Mouse (Mus musculus) ZHBTc4 (cell line): ENCODE measurements at regions not wholly inside any gene's neighbourhood (a gene's known extent, or its start where the extent isn't known, plus 50 kb on each side); places are given as distances from the start of the nearest gene placed in this dataset.
"Not testable (repeated sequence)": the region's sequence is repeated elsewhere in the genome, so short reads cannot be mapped to it uniquely, and the experiment has no call there.

ENCODE experiments used
- DNase-seq: peaks from one replicate; pipeline ENCODE4 v3.0.0-alpha.2; 2011; ENCODE audit warnings: low read depth, low spot score

DNA sequence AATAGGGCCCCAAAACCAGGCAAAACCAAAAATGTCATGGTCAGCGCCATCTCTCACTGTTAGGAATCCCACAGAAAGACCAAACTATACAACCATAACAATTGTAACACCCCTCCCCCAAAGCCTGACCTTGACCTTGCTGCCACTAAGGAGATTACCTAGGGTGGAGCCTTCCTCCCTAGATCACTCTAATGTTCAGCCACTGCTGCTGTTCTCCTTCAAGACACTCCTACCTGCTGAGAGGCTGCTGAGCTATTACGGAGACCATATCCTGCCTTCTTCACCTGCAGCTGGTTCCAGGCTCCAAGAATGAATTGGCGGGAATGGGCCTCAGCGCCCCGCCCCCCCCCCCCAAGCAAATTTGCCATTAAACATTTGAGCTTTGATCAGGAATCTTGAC lies 1205.5 kb upstream of the Alcam start:
- DNase-seq, result peak; percentile 68

DNA sequence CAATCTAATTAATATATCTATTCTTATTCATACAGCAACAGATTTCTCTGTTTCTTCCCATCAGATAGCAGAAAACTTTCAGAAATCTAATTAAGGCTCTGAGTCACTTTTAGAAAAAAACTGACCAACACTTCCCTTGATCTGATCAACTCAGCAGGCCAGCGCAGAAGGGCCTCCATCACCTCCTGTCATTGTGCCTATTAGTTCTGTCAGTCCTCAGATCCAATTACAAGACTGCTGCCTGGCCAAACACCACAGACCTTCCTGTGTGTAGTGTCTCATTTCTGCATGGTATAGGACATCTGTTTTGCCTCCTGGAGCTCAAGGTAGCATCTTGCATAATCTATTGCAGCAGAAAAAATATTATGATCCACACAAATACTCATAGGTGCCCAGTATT lies 1184.3 kb upstream of the Alcam start:
- DNase-seq, result no peak

DNA sequence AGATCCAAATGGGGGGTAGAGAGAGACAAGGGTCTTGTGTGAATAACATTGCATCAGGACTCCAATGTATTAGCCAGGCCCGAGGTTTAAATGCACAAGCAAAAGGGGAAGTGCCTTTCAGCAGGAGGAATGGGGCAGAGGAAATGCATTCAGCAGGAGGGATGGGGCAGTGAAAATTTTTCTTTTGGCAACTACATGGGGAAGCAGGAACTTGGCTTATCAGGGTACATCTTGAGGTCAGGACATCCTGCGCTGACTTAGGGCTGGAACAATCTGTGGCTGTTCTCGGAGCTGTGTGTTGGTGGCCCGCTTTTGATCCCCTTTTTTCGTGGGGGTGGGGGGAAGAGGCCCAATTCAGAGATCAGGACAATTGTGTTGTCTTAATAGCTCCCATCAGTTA lies 1147.8 kb upstream of the Alcam start:
- DNase-seq, result not testable (repeated sequence)

DNA sequence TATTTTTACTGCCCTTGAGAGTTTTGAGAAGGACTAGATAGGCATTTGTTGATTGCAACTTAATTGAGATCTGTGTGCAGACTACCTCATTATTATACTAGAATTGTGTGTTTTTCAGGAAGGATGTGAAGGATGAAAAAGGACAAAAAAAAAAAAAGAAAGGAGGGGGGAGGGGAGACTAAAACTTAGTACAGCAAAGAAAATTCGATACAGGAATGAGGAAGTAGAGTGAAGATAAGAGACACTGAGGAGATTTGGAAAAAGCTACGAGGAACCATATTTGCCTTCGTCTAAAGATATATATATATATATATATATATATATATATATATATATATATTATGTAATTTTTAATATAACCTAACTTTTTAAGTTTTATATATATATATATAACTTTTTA lies 1144.3 kb upstream of the Alcam start:
- DNase-seq, result no peak

DNA sequence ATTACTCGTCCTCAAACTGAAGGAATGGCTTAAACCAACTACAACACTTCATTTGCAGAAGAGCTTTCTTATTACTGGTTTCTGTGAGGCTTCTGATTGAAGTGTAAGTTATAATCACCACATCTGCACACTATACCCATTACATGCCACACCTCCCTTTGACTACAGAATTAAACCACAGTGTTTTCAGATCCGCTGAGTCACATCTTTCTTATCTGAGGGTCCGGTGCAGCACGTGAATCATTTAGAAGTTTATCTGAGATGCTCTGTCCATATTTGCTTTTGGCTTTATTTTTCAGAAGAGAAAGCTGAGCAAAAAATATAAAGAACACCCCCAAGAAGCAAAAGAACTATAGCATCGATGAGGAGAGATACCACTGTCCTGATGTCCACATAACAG lies 1111.8 kb upstream of the Alcam start:
- no peak for DNase-seq
